Mouse (Mus musculus): ENCODE data around the gene Fam71e1.

Gene Fam71e1

GRCm38 (mm10) chr7:44534242-44534641 is 37.9 kb downstream of the Fam71e1 start:
- DNase-seq (ENCODE audit: low read depth, low spot score): no peak

GRCm38 (mm10) chr7:44534656-44535441 is 38.5 kb downstream of the Fam71e1 start:
- no peak for DNase-seq (ENCODE audit: low read depth, low spot score)

GRCm38 (mm10) chr7:44535657-44536589 is 39.5 kb downstream of the Fam71e1 start:
- DNase-seq (ENCODE audit: low read depth, low spot score): no peak

- no peak for DNase-seq (ENCODE audit: low read depth, low spot score)
Measured at GRCm38 (mm10) chr7:44536590-44536968, 40.2 kb downstream of the Fam71e1 start.

GRCm38 (mm10) chr7:44537009-44537408 is 40.6 kb downstream of the Fam71e1 start:
- no peak for DNase-seq (ENCODE audit: low read depth, low spot score)

- no peak for DNase-seq (ENCODE audit: low read depth, low spot score)
Measured at GRCm38 (mm10) chr7:44537496-44537895, 41.1 kb downstream of the Fam71e1 start.

GRCm38 (mm10) chr7:44538756-44539624 is 42.6 kb downstream of the Fam71e1 start:
- no peak for DNase-seq (ENCODE audit: low read depth, low spot score)

DNA sequence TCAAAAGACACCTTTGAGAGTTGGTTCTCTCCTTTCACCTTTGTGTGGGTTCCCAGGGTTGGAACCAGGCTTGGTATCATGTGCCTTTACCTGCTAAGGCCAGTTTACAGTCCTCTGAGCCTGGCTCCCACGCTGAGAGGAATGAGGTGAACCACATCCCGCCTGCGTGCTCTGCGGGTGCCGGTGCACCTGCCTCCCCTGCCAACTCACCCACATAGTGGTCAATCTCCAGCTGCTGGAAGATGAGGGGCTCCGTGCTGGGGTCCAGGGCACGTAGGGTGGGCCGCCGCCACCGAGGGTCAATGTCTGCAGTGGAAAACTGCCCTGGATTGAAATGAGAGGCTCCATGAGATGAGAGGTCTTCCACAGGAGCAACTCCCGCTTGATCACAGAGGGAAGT is 46.2 kb downstream of the Fam71e1 start:
- no peak for DNase-seq (ENCODE audit: low read depth, low spot score)

DNA sequence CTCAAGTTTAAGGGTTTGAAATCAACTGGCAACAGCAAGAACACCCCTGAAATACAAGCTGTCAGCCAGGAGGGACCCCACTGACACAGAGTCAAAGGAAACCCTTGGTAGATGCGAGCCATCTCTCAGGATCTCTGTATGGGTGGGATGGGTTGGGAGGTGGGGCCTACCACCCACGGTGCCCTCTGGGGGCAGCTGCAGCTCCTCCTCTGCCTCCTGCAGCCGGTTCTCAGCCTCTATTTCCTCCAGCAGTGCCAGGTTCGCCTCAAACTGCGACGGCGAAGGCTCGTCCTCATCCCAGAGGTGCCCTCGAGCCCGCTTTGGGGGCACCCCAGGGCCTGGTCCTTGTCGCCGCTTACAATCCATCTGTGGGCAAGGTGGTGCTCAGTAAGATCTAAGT is 46.7 kb downstream of the Fam71e1 start:
- no peak for DNase-seq (ENCODE audit: low read depth, low spot score)

- DNase-seq (ENCODE audit: low read depth, low spot score): no peak
Measured at GRCm38 (mm10) chr7:44546274-44546673, 49.9 kb downstream of the Fam71e1 start.

DNA sequence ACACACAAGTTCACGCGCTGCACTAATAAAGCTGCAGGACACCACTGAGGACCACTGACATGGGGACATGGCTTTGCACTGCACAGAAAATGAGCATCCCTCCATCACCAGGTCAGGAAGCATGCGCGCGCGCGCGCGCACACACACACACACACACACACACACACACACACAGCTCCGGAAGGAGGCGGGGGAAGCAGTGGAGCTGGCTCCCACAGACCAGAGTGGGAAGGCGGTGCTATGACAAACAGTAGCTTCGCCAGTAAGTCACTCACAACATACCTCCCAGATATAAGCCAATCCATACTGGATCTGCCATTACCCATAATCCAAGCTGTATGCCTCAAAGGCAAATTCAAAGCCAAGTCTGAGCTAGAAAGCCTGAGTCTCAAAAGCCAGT is 50.7 kb downstream of the Fam71e1 start:
- DNase-seq (ENCODE audit: low read depth, low spot score): no peak

DNA sequence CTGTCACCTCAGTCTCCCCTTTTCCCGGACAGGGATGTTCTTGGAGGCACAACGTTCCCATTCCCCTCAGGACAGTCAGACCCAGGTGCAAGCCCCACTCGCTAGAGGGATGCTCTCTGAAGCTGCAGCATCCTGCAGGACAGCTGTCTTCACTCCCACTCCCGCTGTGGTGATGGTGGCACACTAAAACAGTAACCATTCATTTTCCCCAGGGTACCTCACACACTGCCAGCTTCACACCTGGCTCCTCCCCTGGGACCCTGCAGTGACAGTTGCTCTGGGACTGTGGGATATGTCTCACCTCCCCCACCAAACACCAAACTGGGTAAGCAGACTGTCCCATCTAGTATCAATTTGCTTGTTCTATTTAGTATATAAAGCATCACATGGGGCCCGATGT is 51.3 kb downstream of the Fam71e1 start:
- DNase-seq (ENCODE audit: low read depth, low spot score): no peak

DNA sequence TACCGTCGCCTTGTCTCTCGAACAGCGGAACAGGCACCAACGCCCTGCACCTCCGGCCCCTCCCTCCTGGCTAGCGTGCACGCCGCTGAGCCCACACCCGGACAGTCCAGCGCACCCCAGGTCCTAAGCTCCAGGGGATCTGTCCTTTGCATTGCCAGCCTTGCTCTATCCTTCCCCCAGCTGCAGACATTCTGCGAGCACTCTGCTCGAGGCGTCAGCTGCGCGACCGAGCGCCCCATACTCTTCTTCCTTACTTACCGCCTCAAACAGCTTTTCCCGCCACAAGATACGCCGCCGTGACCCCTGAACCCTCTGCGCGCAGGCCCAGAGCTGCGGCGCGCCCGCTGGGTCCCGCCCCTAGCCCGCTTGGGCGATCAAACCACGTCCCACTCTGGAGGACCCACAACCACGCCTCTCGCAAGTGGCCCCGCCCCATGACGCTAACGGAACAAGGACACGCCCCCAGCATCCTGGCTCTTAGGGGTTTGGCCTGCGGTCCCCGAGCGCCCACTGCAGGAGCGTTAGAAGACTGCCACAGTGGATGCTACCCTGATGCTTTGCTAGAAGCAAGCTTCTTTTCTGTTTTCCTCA is 52.2 kb downstream of the Fam71e1 start, which contains the start of gene Pold1:
TSS of gene Pold1 (minus strand) at position 353 of the 591 bp plus-strand sequence.
- DNase-seq (ENCODE audit: low read depth, low spot score): peak; percentile 99

DNA sequence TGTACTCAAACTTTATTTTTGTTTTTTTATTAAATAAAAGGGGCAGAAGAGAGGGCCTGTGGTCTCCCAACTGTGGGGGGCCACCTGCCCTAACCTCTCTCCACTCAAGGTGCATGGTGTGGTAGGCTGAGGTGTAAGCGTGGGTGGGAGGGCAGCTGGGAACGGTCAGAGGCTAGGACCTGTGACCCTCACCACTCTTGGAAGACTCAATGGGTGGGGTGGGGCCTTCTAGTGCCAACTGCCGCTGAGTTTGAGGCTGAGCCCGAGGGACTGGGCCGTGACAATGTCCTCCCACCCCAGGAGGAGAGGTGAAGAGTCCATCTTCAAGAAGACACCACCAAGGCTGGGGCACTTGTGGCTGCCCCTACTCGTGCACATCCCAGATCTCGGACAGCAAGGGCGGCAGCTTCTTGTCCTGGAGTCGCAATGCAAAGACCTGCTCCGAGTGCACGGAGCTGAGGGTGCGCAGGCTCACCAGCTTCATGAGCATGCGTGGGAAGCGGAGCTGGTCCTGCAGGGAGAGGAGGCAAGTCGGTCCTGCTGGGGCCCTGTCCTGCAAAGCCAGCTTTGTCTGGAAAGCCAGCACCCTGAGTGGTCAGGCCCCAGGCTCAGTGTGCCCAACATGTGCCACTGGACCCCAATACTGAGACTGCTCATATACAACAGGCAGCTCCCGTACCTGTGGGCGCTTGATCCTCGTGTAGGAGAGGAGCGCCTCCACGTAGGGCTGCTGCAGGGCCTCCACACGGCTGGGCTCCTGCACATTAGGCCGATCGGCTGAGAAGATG is 53.4 kb downstream of the Fam71e1 start:
- DNase-seq (ENCODE audit: low read depth, low spot score): no peak

GRCm38 (mm10) chr7:44550409-44550678 is 54.0 kb downstream of the Fam71e1 start:
- no peak for DNase-seq (ENCODE audit: low read depth, low spot score)

All from forelimb bud, embryonic 11.5 days (tissue).